Mouse (Mus musculus) CD4-positive, CD25-positive, alpha-beta regulatory T cell (primary cell): ENCODE measurements around the gene Cdc42ep5. TPM values are rescaled to one million over a fixed set of nuclear protein-coding genes. Genes with fewer than 3 reads are reported as not detected.

Experiments used
- polyA plus RNA-seq: library from polyadenylated mRNA; unstranded; fragments of 100-300 nt; shearing (Covaris generic); gene quantifications from one replicate; pipeline ENCODE4 v1.2.1, GENCODE M21; 2017

The Cdc42ep5 gene
- not detected for polyA plus RNA-seq

GRCm38 (mm10) chr7:4164090-4164910 is at the start of gene Cdc42ep5:
Gene Cdc42ep5 (minus strand): TSS chr7:4164860.

DNA sequence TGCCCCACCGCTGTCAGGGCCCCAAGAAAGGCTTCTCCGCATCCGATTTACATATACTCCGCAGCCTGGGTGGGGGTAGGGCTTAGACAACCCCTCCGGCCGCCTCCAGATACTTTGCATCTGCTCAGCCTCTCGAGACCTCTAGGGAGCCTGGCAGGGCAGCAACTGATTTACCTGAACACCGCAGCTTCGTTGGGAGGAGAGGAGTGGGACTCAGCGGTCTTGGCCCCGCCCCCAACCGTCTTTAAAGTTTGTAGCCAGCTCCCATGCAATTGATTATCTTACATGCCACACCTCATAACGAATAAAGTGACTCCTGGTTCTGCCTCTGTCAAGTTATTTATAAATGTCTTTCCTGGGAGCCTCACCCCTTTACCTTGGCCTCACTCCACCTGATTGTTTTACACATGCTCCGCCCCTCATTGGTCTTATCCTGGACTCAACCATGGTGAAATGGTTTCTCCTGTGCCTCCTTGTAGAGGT is 14.6 kb downstream of the Cdc42ep5 start, which contains the start of gene Leng9:
Gene Leng9 (minus strand): TSS at position 316 of the 483 bp plus-strand sequence.

GRCm38 (mm10) chr7:4136771-4137531 is 27.7 kb downstream of the Cdc42ep5 start, which contains the start of gene Leng8:
Gene Leng8 (plus strand): TSS chr7:4137039.

GRCm38 (mm10) chr7:4119344-4119902 is 45.2 kb downstream of the Cdc42ep5 start, which contains the start of gene Ttyh1:
Gene Ttyh1 (plus strand): TSS chr7:4119408.

Other genes starting within 250 kb of the Cdc42ep5 start
- gene Lilra6, start 249.4 kb downstream of the Cdc42ep5 start, polyA plus RNA-seq: 0.18 TPM
- 3.4 TPM for gene Lair1, start 101.7 kb downstream of the Cdc42ep5 start, polyA plus RNA-seq
- 0.43 TPM for gene Ttyh1, start 45.5 kb downstream of the Cdc42ep5 start, polyA plus RNA-seq
- gene Leng8, start 27.8 kb downstream of the Cdc42ep5 start, polyA plus RNA-seq: 188 TPM
- gene Leng9, start 14.5 kb downstream of the Cdc42ep5 start, polyA plus RNA-seq: 11.3 TPM
- gene Lilra5, start 72.9 kb upstream of the Cdc42ep5 start, polyA plus RNA-seq: not detected
- gene Ncr1, start 172.9 kb upstream of the Cdc42ep5 start, polyA plus RNA-seq: not detected
- not detected for gene Gp6, start 232.9 kb upstream of the Cdc42ep5 start, polyA plus RNA-seq